Mouse (Mus musculus) B cell, adult (primary cell): ENCODE results near the gene Agfg1. TPM values are rescaled to one million over a fixed set of nuclear protein-coding genes. Genes with fewer than 3 reads are reported as not detected.

ENCODE experiments used
- total RNA-seq: library from RNA; stranded (reverse); gene quantifications from 4 replicates; pipeline ENCODE4 v1.2.4, GENCODE M21; 2023; ENCODE audit not compliant: inconsistent age

Agfg1 gene
- total RNA-seq, result 55.5 to 56.8 TPM (median 56.2 TPM) in 4 replicates

DNA sequence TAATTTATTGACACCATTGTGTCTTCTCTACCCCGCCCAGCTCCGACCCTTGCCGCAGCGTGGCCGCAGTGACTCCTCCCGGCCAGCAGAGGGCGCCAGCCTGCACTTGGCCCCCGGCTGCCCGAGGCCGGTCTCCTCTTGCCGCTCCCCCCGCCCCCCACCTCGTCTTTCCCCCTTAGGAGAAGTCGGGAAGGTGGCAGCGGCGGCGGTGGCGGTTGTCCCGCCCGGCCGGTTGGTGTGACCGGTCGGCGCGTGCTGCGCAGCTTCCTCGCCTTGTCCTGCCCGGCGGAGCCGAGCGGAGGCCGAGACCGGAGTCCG is at the start of gene Agfg1:
TSS of gene Agfg1 (plus strand) at position 188 of the 318 bp plus-strand sequence.

DNA sequence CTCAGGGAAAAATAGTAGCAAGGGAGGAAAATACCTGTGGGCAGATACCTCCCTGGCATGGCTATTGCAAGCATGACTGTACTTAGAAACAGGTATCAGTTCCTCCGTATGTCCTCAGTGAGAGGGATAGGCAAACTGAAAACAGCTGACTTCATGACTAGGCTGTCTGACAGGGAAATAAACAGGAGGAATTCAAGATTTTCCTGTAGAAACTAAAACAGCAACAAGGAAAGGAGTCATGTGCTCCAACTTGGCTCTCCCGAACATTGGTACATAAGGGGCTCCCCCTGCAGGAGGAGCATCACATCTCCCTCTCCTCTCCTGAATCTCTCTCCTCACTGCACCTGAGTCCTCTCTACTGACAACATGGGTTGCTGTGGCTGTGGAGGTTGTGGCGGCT is 73.7 kb downstream of the Agfg1 start, which contains the start of gene A030005L19Rik:
TSS of gene A030005L19Rik (plus strand) at position 301 of the 400 bp plus-strand sequence.

DNA sequence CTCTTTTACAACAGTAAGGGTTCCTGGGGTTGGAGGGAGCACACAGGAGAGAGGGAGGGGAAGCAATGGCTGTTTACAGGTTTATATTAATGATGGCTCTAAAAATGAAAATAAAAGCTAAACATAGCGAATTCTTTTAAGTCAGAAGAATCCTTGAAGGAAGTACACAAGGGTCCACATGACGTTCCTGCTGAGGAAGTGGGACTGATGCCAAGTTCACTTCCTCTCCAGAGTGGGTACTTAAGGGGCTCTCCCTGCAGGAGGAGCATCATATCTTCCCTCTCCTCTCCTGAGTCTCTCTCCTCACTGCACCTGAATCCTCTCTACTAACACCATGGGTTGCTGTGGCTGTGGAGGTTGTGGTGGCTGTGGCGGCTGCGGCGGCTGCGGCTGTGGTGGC is 85.4 kb downstream of the Agfg1 start, which contains the start of gene A030014E15Rik:
TSS of gene A030014E15Rik (plus strand) at position 268 of the 400 bp plus-strand sequence.

GRCm38 (mm10) chr1:82931326-82931725 is 92.0 kb downstream of the Agfg1 start, which contains the start of gene Gm6217:
Gene Gm6217, minus strand, starts transcription at chr1:82931399.

GRCm38 (mm10) chr1:82943295-82943694 is 104.0 kb downstream of the Agfg1 start, which contains the start of gene A030003K21Rik:
Gene A030003K21Rik, minus strand, starts transcription at chr1:82943388.

Other genes with a start within 250 kb of the Agfg1 start
- gene Mff, start 114.6 kb upstream of the Agfg1 start, total RNA-seq, result 90.3 to 120 TPM (median 113 TPM) in 4 replicates
- not detected in 4 replicates for gene Tm4sf20, start 71.0 kb upstream of the Agfg1 start, total RNA-seq
- gene Gm47791, start 68.2 kb upstream of the Agfg1 start, total RNA-seq, result not detected in 4 replicates
- 1.6 to 2.7 TPM (median 1.8 TPM) in 3 of 4 replicates, not detected in the other for gene A030005L19Rik, start 73.8 kb downstream of the Agfg1 start, total RNA-seq
- gene A030014E15Rik, start 85.4 kb downstream of the Agfg1 start, total RNA-seq, result not detected in 4 replicates
- not detected in 4 replicates for gene Gm6217, start 91.9 kb downstream of the Agfg1 start, total RNA-seq
- gene A030003K21Rik, start 103.9 kb downstream of the Agfg1 start, total RNA-seq, result not detected in 4 replicates
- gene Gm7544, start 116.5 kb downstream of the Agfg1 start, total RNA-seq, result not detected in 4 replicates
- gene Gm47955, start 120.8 kb downstream of the Agfg1 start, total RNA-seq, result not detected in 4 replicates
- not detected in 4 replicates for gene Gm47959, start 161.1 kb downstream of the Agfg1 start, total RNA-seq
- gene Slc19a3, start 199.0 kb downstream of the Agfg1 start, total RNA-seq, result not detected in 4 replicates
- gene Krtap28-10, start 203.0 kb downstream of the Agfg1 start, total RNA-seq, result not detected in 4 replicates
- not detected in 4 replicates for gene Gm47969, start 205.4 kb downstream of the Agfg1 start, total RNA-seq
- gene A030005K14Rik, start 219.9 kb downstream of the Agfg1 start, total RNA-seq, result not detected in 4 replicates
- not detected in 4 replicates for gene Krtap28-13, start 221.4 kb downstream of the Agfg1 start, total RNA-seq